Mouse (Mus musculus) E14TG2a.4 (cell line): ENCODE measurements around the gene Bcl2l15.

Source experiments
- CTCF ChIP-seq: conservative IDR thresholded peaks from 2 replicates; pipeline ENCODE4 v1.5.1; 2014; ENCODE audit warnings: low read length
- NANOG ChIP-seq: IDR thresholded peaks from 2 replicates; pipeline ENCODE4 v1.6.1; 2014; ENCODE audit warnings: borderline replicate concordance, low read length, mixed read lengths
- POU5F1 ChIP-seq: IDR thresholded peaks from 2 replicates; pipeline ENCODE4 v1.6.1; 2014; ENCODE audit warnings: low read length, borderline replicate concordance

GRCm38 (mm10) chr3:103829036-103829435 is 3.4 kb upstream of the Bcl2l15 start:
- TF ChIP-seq CTCF (no peak), POU5F1 (no peak), NANOG (no peak)
